Mouse (Mus musculus) neural tube, embryonic 11.5 days (tissue): Measurements from ENCODE around the gene Clrn1. TPM values are rescaled to one million over a fixed set of nuclear protein-coding genes. Genes with fewer than 3 reads are reported as not detected.

Experiments used
- ATAC-seq: fragments of 200-750 bp; cut with Nextera tagmentation; 2 replicates; pipeline ENCODE4 v1.8.0; 2017; ENCODE audit warnings: moderate number of reproducible peaks, mild to moderate bottlenecking, moderate TSS enrichment, moderate library complexity; ENCODE audit not compliant: insufficient read depth, low FRiP score, low TSS enrichment
- DNase-seq: peaks from one replicate; pipeline ENCODE4 v3.0.0-alpha.2; 2015; ENCODE audit warnings: low spot score
- H3K27ac ChIP-seq: fragments of 300-500 bp; sonication (generic); 2 replicates; pipeline ENCODE4 v1.5.1; 2014; ENCODE audit warnings: low read depth, mild to moderate bottlenecking, low read length
- H3K27me3 ChIP-seq: fragments of 300-500 bp; sonication (generic); 2 replicates; pipeline ENCODE4 v1.6.1; 2014; ENCODE audit warnings: mild to moderate bottlenecking, low read length, mixed read lengths; ENCODE audit not compliant: control insufficient read depth, insufficient read depth
- H3K36me3 ChIP-seq: fragments of 300-500 bp; sonication (generic); 2 replicates; pipeline ENCODE4 v1.6.1; 2014; ENCODE audit warnings: mild to moderate bottlenecking, low read length, moderate library complexity, mixed read lengths; ENCODE audit not compliant: control insufficient read depth, insufficient read depth
- H3K4me1 ChIP-seq: fragments of 300-500 bp; sonication (generic); 2 replicates; pipeline ENCODE4 v1.6.1; 2014; ENCODE audit warnings: low read length, mixed read lengths; ENCODE audit not compliant: control insufficient read depth, insufficient read depth
- H3K4me2 ChIP-seq: fragments of 300-500 bp; sonication (generic); 2 replicates; pipeline ENCODE4 v1.6.1; 2014; ENCODE audit warnings: low read depth, mild to moderate bottlenecking, moderate library complexity
- H3K4me3 ChIP-seq: fragments of 300-500 bp; sonication (generic); 2 replicates; pipeline ENCODE4 v1.5.1; 2014; ENCODE audit warnings: low read depth, low read length
- H3K9ac ChIP-seq: fragments of 300-500 bp; sonication (generic); 2 replicates; pipeline ENCODE4 v1.6.1; 2014; ENCODE audit warnings: mild to moderate bottlenecking, low read length
- H3K9me3 ChIP-seq: fragments of 300-500 bp; sonication (generic); 2 replicates; pipeline ENCODE4 v1.6.1; 2016; ENCODE audit warnings: low read length; ENCODE audit not compliant: control insufficient read depth
- WGBS: fragments of 180-500 bp; shearing (Covaris S2); extraction: QIAGEN DNeasy Blood & Tissue Kit; methylation state at CpG from one replicate; pipeline ENCODE4 v1.1.7; 2014; 5-methylcytosine and 5-hydroxymethylcytosine counted together
- polyA plus RNA-seq: library from polyadenylated mRNA; unstranded; fragments of >200 nt; fragmentation: Nextera tagmentation; extraction: Ambion mirVana; gene quantifications from 2 replicates; pipeline ENCODE4 v1.2.1, GENCODE M21; 2014

Clrn1 gene
- 0.19 and 0.42 TPM in 2 replicates for polyA plus RNA-seq

DNA sequence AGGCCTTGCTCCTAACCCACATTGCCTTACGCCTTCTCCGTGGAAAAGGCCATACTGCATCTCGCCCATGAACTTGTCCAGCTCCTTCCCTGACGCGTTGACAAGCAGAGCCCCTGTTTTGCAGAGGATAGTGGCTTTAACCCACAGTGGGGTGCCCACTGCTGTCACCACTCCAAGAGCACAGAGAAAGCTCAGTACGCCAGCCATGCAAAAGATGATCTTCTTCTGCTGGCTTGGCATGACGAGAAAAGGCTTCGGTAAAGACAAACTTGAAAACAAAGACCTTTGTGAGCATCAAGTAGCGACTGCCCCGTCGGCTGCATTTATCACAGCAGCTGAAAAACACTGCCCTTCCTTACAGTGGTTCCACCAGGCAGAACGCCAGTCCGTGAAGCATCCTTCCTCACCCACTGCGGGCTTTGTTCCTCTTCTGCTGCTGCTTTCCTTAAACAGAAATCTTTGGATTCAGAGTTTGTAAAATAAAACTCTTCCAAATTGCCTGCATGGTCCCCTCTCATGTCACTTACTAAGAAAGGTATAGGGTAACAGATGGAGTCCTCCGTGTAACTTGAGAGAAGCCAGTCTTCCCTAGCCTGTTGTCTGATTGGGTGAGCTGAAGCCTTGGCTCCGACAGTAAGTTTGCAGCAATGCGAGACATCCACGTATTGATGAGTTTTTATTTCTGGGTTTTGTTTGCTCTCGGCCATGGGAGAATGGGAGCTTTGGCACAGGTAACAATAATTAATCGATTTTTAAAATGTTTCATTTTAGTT lies at the start of gene Clrn1:
Gene Clrn1 (minus strand): TSS at position 540 of the 773 bp plus-strand sequence.
- H3K9ac ChIP-seq: no peak within 1 kb of the TSS
- H3K27ac ChIP-seq: no peak within 1 kb of the TSS
- DNase-seq (no peak), ATAC-seq (no peak)
- peaks cover 7% of the 10 kb centered on the region; the same call in 1 of the 2 replicates for H3K4me1 ChIP-seq
- no peak within 1 kb of the TSS for H3K4me3 ChIP-seq
- H3K9me3 ChIP-seq: no peaks in the 10 kb centered on the region
- WGBS: 71% methylated on average over 20 of the region's 20 CpGs
- no peak within 1 kb of the TSS for H3K4me2 ChIP-seq
- no peaks in the 10 kb centered on the region for H3K36me3 ChIP-seq
- no peaks in the 10 kb centered on the region for H3K27me3 ChIP-seq

DNA sequence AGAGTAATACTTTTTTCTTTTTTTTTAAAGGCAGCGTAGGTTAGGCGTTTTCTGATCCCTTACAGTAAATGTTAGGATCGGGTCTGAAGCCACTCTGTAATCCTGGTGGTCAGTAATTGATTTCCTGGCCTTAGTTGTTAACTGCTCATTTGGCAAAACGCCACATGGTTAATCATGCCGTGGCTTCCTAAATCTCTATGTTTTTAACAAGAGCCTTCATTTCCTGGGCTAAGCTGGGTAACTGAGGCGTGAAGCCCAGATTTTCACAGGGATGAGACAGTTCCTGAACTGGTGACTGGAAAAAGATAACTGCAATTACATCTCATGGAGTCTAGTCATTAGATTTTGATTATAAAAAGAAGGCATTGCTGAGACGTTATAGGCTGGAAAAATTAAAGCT lies 38.9 kb upstream of the Clrn1 start:
- 82% methylated on average over 7 of the region's 7 CpGs for WGBS
- DNase-seq: no peak

DNA sequence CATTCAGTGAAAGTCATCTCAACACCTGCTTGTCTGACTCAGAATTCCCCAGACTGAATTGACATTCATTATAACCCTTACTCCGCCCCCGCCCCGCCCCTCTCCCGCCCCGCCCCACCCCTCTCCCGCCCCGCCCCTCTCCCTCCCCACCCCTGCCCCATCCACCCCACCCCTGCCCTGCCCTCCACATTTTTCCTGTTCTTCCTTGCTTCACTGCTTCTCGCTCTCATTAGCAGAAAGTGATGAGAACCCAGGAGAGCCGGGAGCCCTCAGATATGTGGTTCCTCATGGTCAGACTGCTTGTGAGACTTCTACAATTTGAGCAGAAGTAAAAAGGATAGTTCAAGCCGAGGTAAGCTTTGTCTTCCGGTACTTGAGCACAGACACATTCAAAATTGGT lies 38.0 kb upstream of the Clrn1 start:
- no peak for ATAC-seq
- Histone ChIP-seq H3K4me1 (no peaks in the 10 kb centered on the region), H3K27ac (no peak overlapping the region), H3K4me2 (no peak overlapping the region), H3K9me3 (no peaks in the 10 kb centered on the region), H3K27me3 (no peaks in the 10 kb centered on the region), H3K36me3 (no peaks in the 10 kb centered on the region), H3K4me3 (no peak overlapping the region), H3K9ac (no peak overlapping the region)
- 70% methylated on average over 8 of the region's 11 CpGs for WGBS
- no peak for DNase-seq

More for the DNA sequence above, 38.9 kb upstream of the Clrn1 start:
- H3K4me1 ChIP-seq: no peaks in the 10 kb centered on the region
- no peak for ATAC-seq
- no peak overlapping the region for H3K27ac ChIP-seq
- H3K36me3 ChIP-seq: no peaks in the 10 kb centered on the region
- H3K27me3 ChIP-seq: no peaks in the 10 kb centered on the region
- H3K9me3 ChIP-seq: no peaks in the 10 kb centered on the region
- H3K4me3 ChIP-seq: no peak overlapping the region
- H3K9ac ChIP-seq: no peak overlapping the region
- H3K4me2 ChIP-seq: no peak overlapping the region

GRCm38 (mm10) chr3:58922636-58923035 lies 37.5 kb upstream of the Clrn1 start:
- no peak for ATAC-seq
- H3K27ac ChIP-seq: no peak overlapping the region
- H3K9me3 ChIP-seq: no peaks in the 10 kb centered on the region
- no peak overlapping the region for H3K4me3 ChIP-seq
- no peaks in the 10 kb centered on the region for H3K36me3 ChIP-seq
- DNase-seq: no peak
- H3K4me2 ChIP-seq: no peak overlapping the region
- H3K4me1 ChIP-seq: no peaks in the 10 kb centered on the region
- H3K9ac ChIP-seq: no peak overlapping the region
- WGBS: 82% methylated on average over 7 of the region's 7 CpGs
- no peaks in the 10 kb centered on the region for H3K27me3 ChIP-seq

- H3K27me3 ChIP-seq: no peaks in the 10 kb centered on the region
Observed at GRCm38 (mm10) chr3:58921316-58921715, 36.2 kb upstream of the Clrn1 start.

GRCm38 (mm10) chr3:58904656-58905055 lies 19.5 kb upstream of the Clrn1 start:
- H3K9me3 ChIP-seq: no peaks in the 10 kb centered on the region
- no peaks in the 10 kb centered on the region for H3K4me1 ChIP-seq
- WGBS: 83% methylated on average over 2 of the region's 2 CpGs
- no peak for DNase-seq
- ATAC-seq: no peak
- no peak overlapping the region for H3K4me2 ChIP-seq
- H3K4me3 ChIP-seq: no peak overlapping the region
- no peak overlapping the region for H3K27ac ChIP-seq
- H3K9ac ChIP-seq: no peak overlapping the region
- no peaks in the 10 kb centered on the region for H3K36me3 ChIP-seq
- no peaks in the 10 kb centered on the region for H3K27me3 ChIP-seq

More at GRCm38 (mm10) chr3:58921316-58921715, 36.2 kb upstream of the Clrn1 start:
- H3K27ac ChIP-seq: no peak overlapping the region
- WGBS: 75% methylated on average over 5 of the region's 5 CpGs
- no peak overlapping the region for H3K4me3 ChIP-seq
- ATAC-seq (no peak), DNase-seq (no peak)
- no peaks in the 10 kb centered on the region for H3K4me1 ChIP-seq
- H3K9ac ChIP-seq: no peak overlapping the region
- H3K36me3 ChIP-seq: no peaks in the 10 kb centered on the region
- no peaks in the 10 kb centered on the region for H3K9me3 ChIP-seq
- H3K4me2 ChIP-seq: no peak overlapping the region

DNA sequence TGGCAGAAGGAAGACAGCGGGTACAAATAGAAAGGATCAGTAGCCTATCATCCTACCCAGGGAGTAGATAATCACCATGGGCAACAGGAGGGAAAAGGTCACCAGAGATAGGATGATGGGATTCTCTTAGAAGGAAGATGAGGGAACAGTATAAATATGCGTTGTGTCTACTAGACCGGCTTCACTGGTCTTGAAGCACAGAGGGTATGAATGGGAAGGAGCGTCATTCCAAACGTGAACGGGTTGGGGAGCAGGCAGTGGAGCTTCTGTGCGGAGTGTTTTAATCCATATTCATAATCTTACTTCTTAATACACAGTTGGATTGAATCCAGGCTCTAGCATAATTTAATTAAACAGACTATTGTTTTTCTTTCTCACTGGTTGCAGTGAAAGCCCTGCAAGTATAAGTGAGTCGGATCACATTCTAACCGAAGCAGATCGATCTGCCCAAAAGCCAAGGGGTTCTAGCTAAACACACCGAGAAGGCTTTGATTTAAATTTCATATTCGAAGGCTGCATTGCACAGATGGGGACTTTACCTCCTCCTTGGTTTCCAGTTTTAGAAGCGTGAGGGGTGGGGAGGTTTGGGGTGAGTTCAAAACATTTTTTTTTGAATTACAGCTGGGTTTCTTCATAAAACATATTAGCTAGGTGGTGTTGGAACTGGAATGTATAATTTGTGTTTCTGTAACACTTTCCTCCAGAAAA lies 17.1 kb upstream of the Clrn1 start:
- Histone ChIP-seq H3K4me1 (no peaks in the 10 kb centered on the region), H3K27ac (no peak overlapping the region), H3K9ac (no peak overlapping the region), H3K36me3 (no peaks in the 10 kb centered on the region), H3K27me3 (no peaks in the 10 kb centered on the region), H3K4me2 (no peak overlapping the region), H3K9me3 (no peaks in the 10 kb centered on the region), H3K4me3 (no peak overlapping the region)
- DNase-seq: no peak
- 93% methylated on average over 13 of the region's 13 CpGs for WGBS
- no peak for ATAC-seq

- no peaks in the 10 kb centered on the region for H3K36me3 ChIP-seq
- no peak for ATAC-seq
- no peak overlapping the region for H3K27ac ChIP-seq
- no peak overlapping the region for H3K4me2 ChIP-seq
- H3K9ac ChIP-seq: no peak overlapping the region
- WGBS: 93% methylated on average over 5 of the region's 5 CpGs
- no peaks in the 10 kb centered on the region for H3K4me1 ChIP-seq
- no peak for DNase-seq
- no peaks in the 10 kb centered on the region for H3K27me3 ChIP-seq
- no peaks in the 10 kb centered on the region for H3K9me3 ChIP-seq
- no peak overlapping the region for H3K4me3 ChIP-seq
Observed at GRCm38 (mm10) chr3:58895131-58895530, 10.0 kb upstream of the Clrn1 start.

- no peaks in the 10 kb centered on the region for H3K27me3 ChIP-seq
- H3K9me3 ChIP-seq: no peaks in the 10 kb centered on the region
- H3K4me3 ChIP-seq: no peak overlapping the region
- ATAC-seq (no peak), DNase-seq (no peak)
- no peaks in the 10 kb centered on the region for H3K4me1 ChIP-seq
- 92% methylated on average over 3 of the region's 3 CpGs for WGBS
- H3K4me2 ChIP-seq: no peak overlapping the region
- H3K36me3 ChIP-seq: no peaks in the 10 kb centered on the region
- no peak overlapping the region for H3K9ac ChIP-seq
- H3K27ac ChIP-seq: no peak overlapping the region
Observed at GRCm38 (mm10) chr3:58894529-58894928, 9.4 kb upstream of the Clrn1 start.
